23 mouse cellular contexts compared by ENCODE assay signal in genomic region chr11:99177054-99177924, GRCm38 (mm10). TPM values are rescaled to one million over a fixed set of nuclear protein-coding genes. Genes with fewer than 3 reads are reported as not detected.
A peak's percentile ranks its signal among the peaks of the same experiment; 100 is the strongest.
DNase-seq lines count a peak whose midpoint lies in the region; TF ChIP-seq lines count a peak whose summit lies in the region.
"Had no signal": no experiment of that assay in that cellular context is flagged by ENCODE, and none has a peak within 500 bp of the region (broad histone marks: within the 10 kb centered on the region; RNA-seq: fewer than 3 reads in every experiment).

No protein-coding gene starts in this region.

- H3K4me1 ChIP-seq in spleen, adult 2 months (ENCODE audit: control insufficient read depth, insufficient read depth, insufficient read length) = peaks cover 17% of the 10 kb centered on the region; the same call in 1 of the 2 replicates
- H3K4me1 ChIP-seq: embryonic facial prominence, embryonic 12.5 days; embryonic facial prominence, embryonic 15.5 days; hindbrain, embryonic 12.5 days; hindbrain, embryonic 15.5 days had no signal

- H3K36me3 ChIP-seq in spleen, adult 2 months (ENCODE audit: control insufficient read depth, insufficient read depth, low read length) = peaks cover 5% of the 10 kb centered on the region
- H3K36me3 ChIP-seq: embryonic facial prominence, embryonic 12.5 days; embryonic facial prominence, embryonic 15.5 days; heart, embryonic 10.5 days; heart, embryonic 13.5 days; hindbrain, embryonic 12.5 days; hindbrain, embryonic 15.5 days had no signal

- 37% methylated on average over 5 of the region's 5 CpGs for WGBS in spleen, adult 2 months

- DNase-seq in adrenal gland, postnatal 14 days = peak; percentile 28
- DNase-seq in adrenal gland, adult 8-10 months = no peak
- DNase-seq in spleen, adult 2 months (ENCODE audit: low read depth in 1 of 2, low spot score in 2 of 2) = no peak
- no peak for DNase-seq in spleen, postnatal 36 days (ENCODE audit: low spot score in 2 of 2)
- DNase-seq in naive thymus-derived CD4-positive, alpha-beta T cell, adult 2 months (ENCODE audit: low read depth) = peak; percentile 47
- DNase-seq in layer of hippocampus, postnatal 14 days (ENCODE audit: low spot score in 2 of 2) = no peak
- no peak for DNase-seq in layer of hippocampus, postnatal 25 days (ENCODE audit: extremely low spot score in 1 of 2, low spot score in 1 of 2)
- DNase-seq: adrenal gland, postnatal 25 days; cerebellum, adult 18-20 months; cerebellum, adult 9-10 months; cerebellum, postnatal 14 days; forebrain, postnatal 0 days; gastrocnemius, postnatal 25 days; heart, adult 2 months; heart, postnatal 14 days had no signal

- no peak for TF ChIP-seq POLR2A in spleen, adult 2 months (IDR thresholded peaks at IDR 0.05; ENCODE audit: low read depth, low read length)

- H3K27ac ChIP-seq in spleen, adult 2 months (ENCODE audit: insufficient read depth, low read length) = peak overlapping the region; percentile 37
- H3K27ac ChIP-seq: embryonic facial prominence, embryonic 12.5 days; embryonic facial prominence, embryonic 15.5 days; heart, adult 2 months; heart, embryonic 10.5 days; heart, embryonic 13.5 days; hindbrain, embryonic 12.5 days; hindbrain, embryonic 15.5 days had no signal

- no peak for TF ChIP-seq CTCF in spleen, adult 2 months (IDR thresholded peaks at IDR 0.05; ENCODE audit: extremely low read depth, insufficient read depth, insufficient read length, insufficient replicate concordance)

- H3K27me3 ChIP-seq in spleen, adult 2 months (ENCODE audit: control insufficient read depth, insufficient read depth, low read length) = no peaks in the 10 kb centered on the region
- H3K27me3 ChIP-seq: embryonic facial prominence, embryonic 12.5 days; embryonic facial prominence, embryonic 15.5 days; heart, embryonic 13.5 days; hindbrain, embryonic 12.5 days; hindbrain, embryonic 15.5 days had no signal

- no peak overlapping the region for H3K4me3 ChIP-seq in spleen, adult 2 months (ENCODE audit: extremely low read depth, insufficient read depth, insufficient read length)
- H3K4me3 ChIP-seq: embryonic facial prominence, embryonic 12.5 days; embryonic facial prominence, embryonic 15.5 days; heart, adult 2 months; heart, embryonic 10.5 days; heart, embryonic 13.5 days; hindbrain, embryonic 12.5 days; hindbrain, embryonic 15.5 days had no signal

RNA-seq across cellular contexts. Expression of gene Ccr7, which starts 22.4 kb away (rescaled TPM):
- total RNA-seq in adrenal gland, postnatal 14 days (2021) = 0.48 and 10.5 TPM in 2 replicates
- under 1 TPM; 0.12 to 0.24 (median 0.16) TPM for total RNA-seq in adrenal gland, adult 8-10 months (2022)
- 135 and 194 TPM in 2 replicates for polyA plus RNA-seq in spleen, adult 2 months (2012; rRNA removed)
- not detected for total RNA-seq in layer of hippocampus, postnatal 14 days (2021)
- not detected for total RNA-seq in layer of hippocampus, postnatal 25 days (2021)
- total RNA-seq: gastrocnemius, adult 8-10 months; gastrocnemius, postnatal 25 days had no signal
- polyA plus RNA-seq: forebrain, embryonic 14.5 days had no signal

RNA-seq across cellular contexts. Expression of gene Smarce1, which starts 53.5 kb away (rescaled TPM):
- 77.0 and 93.4 TPM in 2 replicates for total RNA-seq in adrenal gland, postnatal 14 days (2021)
- total RNA-seq in adrenal gland, adult 8-10 months (2022) = 10 to 100 TPM; 48.9 to 69.5 (median 57.2) TPM
- 13.4 and 13.6 TPM in 2 replicates for polyA plus RNA-seq in spleen, adult 2 months (2012; rRNA removed)
- total RNA-seq in layer of hippocampus, postnatal 14 days (2021) = 10 to 100 TPM; 75.4 to 80.2 TPM
- 10 to 100 TPM; 51.8 to 59.7 TPM for total RNA-seq in layer of hippocampus, postnatal 25 days (2021)

Comparison
In these comparisons a context has a peak if more than half of its experiments do, and no peak if none do; other contexts are left out.
1. DNase-seq: peak in adrenal gland, postnatal 14 days (single experiment) and naive thymus-derived CD4-positive, alpha-beta T cell, adult 2 months (single experiment); none in adrenal gland, adult 8-10 months (single experiment), spleen, adult 2 months (0 of 2), spleen, postnatal 36 days (0 of 2), layer of hippocampus, postnatal 14 days (0 of 2) and layer of hippocampus, postnatal 25 days (0 of 2).